Comparison of ENCODE assay signal across 8 mouse cellular contexts in genomic region chr7:45873061-45873947, GRCm38 (mm10). TPM values are rescaled to one million over a fixed set of nuclear protein-coding genes. Genes with fewer than 3 reads are reported as not detected.
DNase-seq lines count a peak whose midpoint lies in the region; ATAC-seq and TF ChIP-seq lines count a peak whose summit lies in the region.

No protein-coding gene starts in this region.

- WGBS in forebrain, postnatal 0 days: 3% methylated on average over 28 of the region's 28 CpGs
- 3% methylated on average over 28 of the region's 28 CpGs for WGBS in hindbrain, embryonic 11.5 days

- H3K36me3 ChIP-seq in forebrain, postnatal 0 days (ENCODE audit: insufficient read depth): peaks cover 33% of the 10 kb centered on the region
- H3K36me3 ChIP-seq in hindbrain, embryonic 11.5 days (ENCODE audit: control insufficient read depth, insufficient read depth, low read length): peaks cover 5% of the 10 kb centered on the region; the same call in 1 of the 2 replicates

- DNase-seq in Patski (ENCODE audit: low read depth, low spot score): peak; percentile 27
- peak; percentile 66 to 71 for DNase-seq in cerebellum, adult 18-20 months
- peak; percentile 61 for DNase-seq in forebrain, postnatal 0 days
- DNase-seq in hindbrain, embryonic 11.5 days (ENCODE audit: low spot score): peak; percentile 73
- peak; percentile 56 to 59 for DNase-seq in left cerebral cortex, postnatal 25 days (ENCODE audit: low spot score in 2 of 2)
- DNase-seq in right cerebral cortex, postnatal 10 days (ENCODE audit: low spot score in 2 of 2): peak; percentile 63 to 64

- in situ Hi-C loops in Patski (cut with MboI; ENCODE audit: low pct_unique_long_range_greater_than_20kb): loop anchor here (5.0 to 25.0 kb wide), 2 partner anchors 54 to 139 kb away; no protein-coding TSS in a partner anchor

- peak; percentile 46 for ATAC-seq in Patski
- ATAC-seq in forebrain, postnatal 0 days: peak; percentile 50
- ATAC-seq in hindbrain, embryonic 11.5 days (ENCODE audit: low FRiP score): peak; percentile 50
- peak; percentile 59 for ATAC-seq in megakaryocyte progenitor cell, adult 5-6 weeks (replicated peaks; ENCODE audit: poor library complexity)
- ATAC-seq in activated CD4-positive, CD25-positive, alpha-beta regulatory T cell, adult 4 months: no peak

- POLR2A ChIA-PET in Patski (lab: Charles Lee): interaction anchor here (0.7 to 1.7 kb wide), 9 partner anchors 11 to 140 kb away, joined by 3 to 6 read pairs (median 5); partner anchors contain the start of gene Cyth2

- intact Hi-C loops in left cerebral cortex, postnatal 25 days (cut with DNase I): loop anchor here (2.0 to 5.0 kb wide), 4 partner anchors 49 to 136 kb away; partner anchors contain the start of genes Ccdc114 and Emp3

- peaks cover 5% of the 10 kb centered on the region for H3K27me3 ChIP-seq in Patski
- no peaks in the 10 kb centered on the region; the same call in 1 of the 2 replicates for H3K27me3 ChIP-seq in forebrain, postnatal 0 days (ENCODE audit: insufficient read depth, low read length)
- peaks cover 24% of the 10 kb centered on the region for H3K27me3 ChIP-seq in hindbrain, embryonic 11.5 days (ENCODE audit: control insufficient read depth, insufficient read depth, low read length)

- no peaks in the 10 kb centered on the region for H3K9me3 ChIP-seq in forebrain, postnatal 0 days (ENCODE audit: low read length)
- no peaks in the 10 kb centered on the region for H3K9me3 ChIP-seq in hindbrain, embryonic 11.5 days (ENCODE audit: control insufficient read depth, low read length)

- no peak for TF ChIP-seq CTCF in Patski (IDR thresholded peaks at IDR 0.05)
- TF ChIP-seq CTCF in forebrain, postnatal 0 days (IDR thresholded peaks at IDR 0.05; ENCODE audit: low read depth): peak; percentile 49

- peak overlapping the region; percentile 81 for H3K4me3 ChIP-seq in forebrain, postnatal 0 days (ENCODE audit: low read depth, low read length)
- H3K4me3 ChIP-seq in hindbrain, embryonic 11.5 days (ENCODE audit: low read depth, low read length): peak overlapping the region; percentile 79

- H3K4me1 ChIP-seq in forebrain, postnatal 0 days (ENCODE audit: insufficient read depth): peaks cover 19% of the 10 kb centered on the region; the same call in 1 of the 2 replicates
- peaks cover 12% of the 10 kb centered on the region for H3K4me1 ChIP-seq in hindbrain, embryonic 11.5 days (replicated peaks; ENCODE audit: control insufficient read depth, insufficient read depth, low read length)

- peak overlapping the region; percentile 90 for H3K9ac ChIP-seq in forebrain, postnatal 0 days
- H3K9ac ChIP-seq in hindbrain, embryonic 11.5 days (ENCODE audit: low read depth, low read length): peak overlapping the region; percentile 93

- H3K27ac ChIP-seq in forebrain, postnatal 0 days (ENCODE audit: low read depth, low read length): peak overlapping the region; percentile 85
- H3K27ac ChIP-seq in hindbrain, embryonic 11.5 days (ENCODE audit: low read depth, low read length): peak overlapping the region; percentile 65

- CTCF ChIA-PET in Patski (lab: Charles Lee): interaction anchor here (0.7 to 2.0 kb wide), 17 partner anchors 10 to 136 kb away, joined by 3 to 10 read pairs (median 4); no protein-coding TSS in a partner anchor

- peak overlapping the region; percentile 87 for H3K4me2 ChIP-seq in forebrain, postnatal 0 days (ENCODE audit: low read depth)
- H3K4me2 ChIP-seq in hindbrain, embryonic 11.5 days (replicated peaks; ENCODE audit: low read depth, low read length): peak overlapping the region; percentile 79

RNA-seq across cellular contexts. Expression of gene Kdelr1, which starts 0.7 kb away (rescaled TPM):
- 234 TPM for polyA plus RNA-seq in Patski (2021)
- 129 TPM in 2 replicates for total RNA-seq in forebrain, postnatal 0 days (2014; rRNA removed)
- 45.8 and 49.6 TPM in 2 replicates for polyA plus RNA-seq in forebrain, postnatal 0 days (2015; fragmentation: Nextera tagmentation; extraction: Ambion mirVana)
- polyA plus RNA-seq in hindbrain, embryonic 11.5 days (2014; fragmentation: Nextera tagmentation; extraction: Ambion mirVana): 75.9 and 99.4 TPM in 2 replicates
- 10 to 100 TPM; 81.2 to 84.0 TPM for total RNA-seq in left cerebral cortex, postnatal 25 days (2021)
- 113 and 145 TPM in 2 replicates for total RNA-seq in megakaryocyte progenitor cell, adult 5-6 weeks (2015)
- 68.3 and 73.1 TPM in 2 replicates for total RNA-seq in megakaryocyte progenitor cell, adult 5-6 weeks (2017)
- 10 to 100 TPM; 23.4 to 38.5 TPM for polyA plus RNA-seq in activated CD4-positive, CD25-positive, alpha-beta regulatory T cell, adult 4 months (2017; shearing (Covaris generic))

RNA-seq across cellular contexts. Expression of gene Grin2d, which starts 4.9 kb away (rescaled TPM):
- polyA plus RNA-seq in Patski (2021): 1.9 TPM
- 9.0 and 12.9 TPM in 2 replicates for total RNA-seq in forebrain, postnatal 0 days (2014; rRNA removed)
- polyA plus RNA-seq in forebrain, postnatal 0 days (2015; fragmentation: Nextera tagmentation; extraction: Ambion mirVana): 1.9 and 3.4 TPM in 2 replicates
- 0.39 and 0.42 TPM in 2 replicates for polyA plus RNA-seq in hindbrain, embryonic 11.5 days (2014; fragmentation: Nextera tagmentation; extraction: Ambion mirVana)
- 10 to 100 TPM; 10.9 TPM for total RNA-seq in left cerebral cortex, postnatal 25 days (2021)
- not detected in 2 replicates for total RNA-seq in megakaryocyte progenitor cell, adult 5-6 weeks (2015)
- under 0.01 TPM in 1 of 2 replicates, not detected in the other for total RNA-seq in megakaryocyte progenitor cell, adult 5-6 weeks (2017)
- not detected for polyA plus RNA-seq in activated CD4-positive, CD25-positive, alpha-beta regulatory T cell, adult 4 months (2017; shearing (Covaris generic))

RNA-seq across cellular contexts. Expression of gene Syngr4, which starts 23.2 kb away (rescaled TPM):
- 0.63 TPM for polyA plus RNA-seq in Patski (2021)
- 0.31 TPM in 1 of 2 replicates, not detected in the other for total RNA-seq in forebrain, postnatal 0 days (2014; rRNA removed)
- 0.40 TPM in 2 replicates for polyA plus RNA-seq in forebrain, postnatal 0 days (2015; fragmentation: Nextera tagmentation; extraction: Ambion mirVana)
- polyA plus RNA-seq in hindbrain, embryonic 11.5 days (2014; fragmentation: Nextera tagmentation; extraction: Ambion mirVana): 0.63 and 0.99 TPM in 2 replicates
- not detected for total RNA-seq in left cerebral cortex, postnatal 25 days (2021)
- 1.3 and 1.5 TPM in 2 replicates for total RNA-seq in megakaryocyte progenitor cell, adult 5-6 weeks (2015)
- 2.1 TPM in 1 of 2 replicates, not detected in the other for total RNA-seq in megakaryocyte progenitor cell, adult 5-6 weeks (2017)
- polyA plus RNA-seq in activated CD4-positive, CD25-positive, alpha-beta regulatory T cell, adult 4 months (2017; shearing (Covaris generic)): not detected

RNA-seq across cellular contexts. Expression of gene Tmem143, which starts 23.4 kb away (rescaled TPM):
- 34.7 TPM for polyA plus RNA-seq in Patski (2021)
- total RNA-seq in forebrain, postnatal 0 days (2014; rRNA removed): 22.1 and 29.7 TPM in 2 replicates
- polyA plus RNA-seq in forebrain, postnatal 0 days (2015; fragmentation: Nextera tagmentation; extraction: Ambion mirVana): 4.9 and 5.7 TPM in 2 replicates
- polyA plus RNA-seq in hindbrain, embryonic 11.5 days (2014; fragmentation: Nextera tagmentation; extraction: Ambion mirVana): 3.1 and 4.6 TPM in 2 replicates
- total RNA-seq in left cerebral cortex, postnatal 25 days (2021): 10 to 100 TPM; 17.6 to 20.1 TPM
- 5.3 TPM in 2 replicates for total RNA-seq in megakaryocyte progenitor cell, adult 5-6 weeks (2015)
- 8.1 and 17.2 TPM in 2 replicates for total RNA-seq in megakaryocyte progenitor cell, adult 5-6 weeks (2017)
- polyA plus RNA-seq in activated CD4-positive, CD25-positive, alpha-beta regulatory T cell, adult 4 months (2017; shearing (Covaris generic)): 1 to 10 TPM; 5.8 to 6.2 TPM

RNA-seq across cellular contexts. Expression of gene Grwd1, which starts 42.6 kb away (rescaled TPM):
- 32.6 TPM for polyA plus RNA-seq in Patski (2021)
- 39.3 and 41.8 TPM in 2 replicates for total RNA-seq in forebrain, postnatal 0 days (2014; rRNA removed)
- 55.9 and 60.7 TPM in 2 replicates for polyA plus RNA-seq in forebrain, postnatal 0 days (2015; fragmentation: Nextera tagmentation; extraction: Ambion mirVana)
- polyA plus RNA-seq in hindbrain, embryonic 11.5 days (2014; fragmentation: Nextera tagmentation; extraction: Ambion mirVana): 56.7 and 66.0 TPM in 2 replicates
- 10 to 100 TPM; 21.0 to 23.2 TPM for total RNA-seq in left cerebral cortex, postnatal 25 days (2021)
- total RNA-seq in megakaryocyte progenitor cell, adult 5-6 weeks (2015): 22.6 and 25.1 TPM in 2 replicates
- total RNA-seq in megakaryocyte progenitor cell, adult 5-6 weeks (2017): 24.2 and 26.9 TPM in 2 replicates
- 10 to 100 TPM; 16.1 to 25.3 TPM for polyA plus RNA-seq in activated CD4-positive, CD25-positive, alpha-beta regulatory T cell, adult 4 months (2017; shearing (Covaris generic))
